28 mouse cellular contexts compared by ENCODE assay signal in genomic region chr8:120811953-120812352, GRCm38 (mm10).
A peak's percentile ranks its signal among the peaks of the same experiment; 100 is the strongest.
DNase-seq lines count a peak whose midpoint lies in the region; ATAC-seq and TF ChIP-seq lines count a peak whose summit lies in the region.
"Had no signal": no experiment of that assay in that cellular context is flagged by ENCODE, and none has a peak within 500 bp of the region (broad histone marks: within the 10 kb centered on the region; RNA-seq: fewer than 3 reads in every experiment).

No protein-coding gene starts in this region.

- H3K36me3 ChIP-seq in CH12.LX (replicated peaks in 1 of 2; ENCODE audit: control insufficient read depth in 1 of 2, insufficient read depth in 1 of 2, low read length in 1 of 2) = no peaks in the 10 kb centered on the region
- no peaks in the 10 kb centered on the region for H3K36me3 ChIP-seq in limb, embryonic 10.5 days
- H3K36me3 ChIP-seq: embryonic facial prominence, embryonic 13.5 days; embryonic facial prominence, embryonic 15.5 days; forebrain, embryonic 10.5 days; forebrain, embryonic 12.5 days; G1E had no signal

- ATAC-seq in megakaryocyte, adult 5-6 weeks (ENCODE audit: poor library complexity, severe bottlenecking) = peak; percentile 31; the same call in 1 of the 2 replicates
- ATAC-seq: activated CD4-positive, CD25-positive, alpha-beta regulatory T cell, adult 4 months; CD4-positive, CD25-positive, alpha-beta regulatory T cell, adult 4 months; forebrain, embryonic 14.5 days; forebrain, embryonic 16.5 days; Patski had no signal

- H3K27ac ChIP-seq in CH12.LX (ENCODE audit: insufficient read depth, low read depth) = no peak overlapping the region
- H3K27ac ChIP-seq in limb, embryonic 10.5 days = no peak overlapping the region
- H3K27ac ChIP-seq: embryonic facial prominence, embryonic 13.5 days; embryonic facial prominence, embryonic 15.5 days; forebrain, embryonic 10.5 days; forebrain, embryonic 12.5 days had no signal

- no peak for TF ChIP-seq RAD21 in CH12.LX (IDR thresholded peaks at IDR 0.05; ENCODE audit: low read depth, low read length)

- no peaks in the 10 kb centered on the region for H3K9me3 ChIP-seq in CH12.LX (replicated peaks; ENCODE audit: low read length)
- H3K9me3 ChIP-seq in limb, embryonic 10.5 days (replicated peaks) = no peaks in the 10 kb centered on the region
- H3K9me3 ChIP-seq: embryonic facial prominence, embryonic 13.5 days; embryonic facial prominence, embryonic 15.5 days; forebrain, embryonic 10.5 days; forebrain, embryonic 12.5 days had no signal

- no peak for TF ChIP-seq POLR2A in CH12.LX (IDR thresholded peaks at IDR 0.05; ENCODE audit: low read depth, low read length)

- no peak overlapping the region for H3K4me3 ChIP-seq in CH12.LX (replicated peaks in 1 of 3; ENCODE audit: low read depth in 2 of 3, low read length in 2 of 3, poor library complexity in 1 of 3)
- H3K4me3 ChIP-seq in limb, embryonic 10.5 days = no peak overlapping the region
- H3K4me3 ChIP-seq: embryonic facial prominence, embryonic 13.5 days; embryonic facial prominence, embryonic 15.5 days; erythroblast, embryonic 14.5 days; forebrain, embryonic 10.5 days; forebrain, embryonic 12.5 days had no signal

- no peak overlapping the region for H3K9ac ChIP-seq in CH12.LX (ENCODE audit: insufficient read depth, low read depth)
- H3K9ac ChIP-seq: embryonic facial prominence, embryonic 13.5 days; embryonic facial prominence, embryonic 15.5 days; forebrain, embryonic 12.5 days had no signal

- dilution Hi-C loops in CH12.LX (cut with MboI; ENCODE audit: extremely low pct_ligation_motif_present, extremely low pct_unique_long_range_greater_than_20kb, low sequenced_read_pairs) = no loop called here

- H3K4me1 ChIP-seq in CH12.LX (ENCODE audit: control insufficient read depth in 1 of 2, insufficient read depth in 2 of 2) = peaks cover 15 to 25% of the 10 kb centered on the region in 2 experiments
- peaks cover 25% of the 10 kb centered on the region for H3K4me1 ChIP-seq in limb, embryonic 10.5 days
- H3K4me1 ChIP-seq: forebrain, embryonic 12.5 days had no signal

- no peak overlapping the region for H3K4me2 ChIP-seq in CH12.LX (ENCODE audit: insufficient read depth, low read depth, poor library complexity, severe bottlenecking)
- H3K4me2 ChIP-seq: embryonic facial prominence, embryonic 13.5 days; embryonic facial prominence, embryonic 15.5 days; forebrain, embryonic 12.5 days had no signal

- peak; percentile 20 for DNase-seq in thymus, postnatal 14 days
- DNase-seq in thymus, postnatal 10 days (ENCODE audit: low spot score in 2 of 2) = no peak
- DNase-seq in A20 (ENCODE audit: low read depth, low spot score) (peak; percentile 19), CH12.LX (ENCODE audit: extremely low read depth) (no peak)
- DNase-seq in limb, embryonic 10.5 days (ENCODE audit: low spot score) = no peak
- DNase-seq in embryo, embryonic 10 days (ENCODE audit: low spot score) = no peak
- DNase-seq: adrenal gland, adult 8-10 months; adrenal gland, postnatal 14 days; adrenal gland, postnatal 36 days; B cell, adult 2 months; cerebellum, adult 11-12 months; cerebellum, adult 2 months; cerebellum, adult 9-10 months; cerebellum, postnatal 10 days; cerebellum, postnatal 25 days; embryo, embryonic 11 days had no signal

- H3K79me2 ChIP-seq in CH12.LX (replicated peaks; ENCODE audit: control insufficient read depth, extremely low read depth, insufficient read depth, poor library complexity, severe bottlenecking) = no peaks in the 10 kb centered on the region

- in situ Hi-C loops in CH12.LX (cut with MboI; ENCODE audit: low pct_ligation_motif_present, low pct_unique_long_range_greater_than_20kb, low sequenced_read_pairs) = loop anchor here (10.0 kb wide), 1 partner anchor 253 kb away; no protein-coding TSS in a partner anchor

- peaks cover 52% of the 10 kb centered on the region for H3K27me3 ChIP-seq in CH12.LX (replicated peaks)
- H3K27me3 ChIP-seq in limb, embryonic 10.5 days (ENCODE audit: low read depth, poor library complexity, severe bottlenecking) = peaks cover 48% of the 10 kb centered on the region
- H3K27me3 ChIP-seq: forebrain, embryonic 12.5 days had no signal

- 92% methylated on average over 2 of the region's 2 CpGs for WGBS in limb, embryonic 10.5 days

- no peak for TF ChIP-seq EP300 in CH12.LX (IDR thresholded peaks at IDR 0.05; ENCODE audit: low read length)

- TF ChIP-seq CTCF in CH12.LX (conservative IDR thresholded peaks at IDR 0.05 in 1 of 2, IDR thresholded peaks at IDR 0.05 in 1 of 2; ENCODE audit: low read depth in 2 of 2, low read length in 2 of 2) = no peak

TF ChIP-seq in CH12.LX, 34 proteins besides CTCF, POLR2A, EP300 and RAD21:
- TF ChIP-seq HCFC1 (IDR thresholded peaks at IDR 0.05; ENCODE audit: low read depth, low read length) = peak; percentile 73
- no peak for TF ChIP-seq CHD1 (IDR thresholded peaks at IDR 0.05; ENCODE audit: low read depth, low read length)

Comparison
In these comparisons a context has a peak if more than half of its experiments do, and no peak if none do; other contexts are left out.
1. DNase-seq: peak in thymus, postnatal 14 days (single experiment) and A20 (single experiment); none in thymus, postnatal 10 days (0 of 2), CH12.LX (single experiment), limb, embryonic 10.5 days (single experiment) and embryo, embryonic 10 days (single experiment).